Mouse (Mus musculus) forebrain, embryonic 12.5 days (tissue): ENCODE data around the gene Tab1. TPM values are rescaled to one million over a fixed set of nuclear protein-coding genes. Genes with fewer than 3 reads are reported as not detected.

ENCODE experiments used
- ATAC-seq: fragments of 200-750 bp; cut with Nextera tagmentation; 2 replicates; pipeline ENCODE4 v1.8.0; 2017; ENCODE audit warnings: moderate TSS enrichment; ENCODE audit not compliant: low FRiP score
- H3K27ac ChIP-seq: fragments of 300-500 bp; sonication (generic); 2 replicates; pipeline ENCODE4 v1.5.1; 2016; ENCODE audit warnings: mild to moderate bottlenecking
- H3K27me3 ChIP-seq: fragments of 300-500 bp; sonication (generic); 2 replicates; pipeline ENCODE4 v1.6.1; 2016; ENCODE audit warnings: mild to moderate bottlenecking
- H3K36me3 ChIP-seq: fragments of 300-500 bp; sonication (generic); replicated peaks from 2 replicates; pipeline ENCODE4 v1.6.1; 2016; ENCODE audit warnings: mild to moderate bottlenecking
- H3K4me1 ChIP-seq: fragments of 300-500 bp; sonication (generic); 2 replicates; pipeline ENCODE4 v1.6.1; 2016
- H3K4me2 ChIP-seq: fragments of 300-500 bp; sonication (generic); 2 replicates; pipeline ENCODE4 v1.6.1; 2016; ENCODE audit warnings: mild to moderate bottlenecking, moderate library complexity
- H3K4me3 ChIP-seq: fragments of 300-500 bp; sonication (generic); replicated peaks from 2 replicates; pipeline ENCODE4 v1.5.1; 2016; ENCODE audit warnings: mild to moderate bottlenecking
- H3K9ac ChIP-seq: fragments of 300-500 bp; sonication (generic); 2 replicates; pipeline ENCODE4 v1.6.1; 2016; ENCODE audit warnings: mild to moderate bottlenecking
- H3K9me3 ChIP-seq: fragments of 300-500 bp; sonication (generic); 2 replicates; pipeline ENCODE4 v1.6.1; 2016
- WGBS: fragments of 180-500 bp; shearing (Covaris S2); methylation state at CpG from one replicate; pipeline ENCODE4 v1.1.7; 2016; 5-methylcytosine and 5-hydroxymethylcytosine counted together
- polyA plus RNA-seq: library from polyadenylated mRNA; unstranded; fragments of >200 nt; fragmentation: Nextera tagmentation; extraction: Ambion mirVana; gene quantifications from 2 replicates; pipeline ENCODE4 v1.2.1, GENCODE M21; 2016

Gene Tab1
- polyA plus RNA-seq, 1 experiment from 2014 or later = 40.5 TPM

DNA sequence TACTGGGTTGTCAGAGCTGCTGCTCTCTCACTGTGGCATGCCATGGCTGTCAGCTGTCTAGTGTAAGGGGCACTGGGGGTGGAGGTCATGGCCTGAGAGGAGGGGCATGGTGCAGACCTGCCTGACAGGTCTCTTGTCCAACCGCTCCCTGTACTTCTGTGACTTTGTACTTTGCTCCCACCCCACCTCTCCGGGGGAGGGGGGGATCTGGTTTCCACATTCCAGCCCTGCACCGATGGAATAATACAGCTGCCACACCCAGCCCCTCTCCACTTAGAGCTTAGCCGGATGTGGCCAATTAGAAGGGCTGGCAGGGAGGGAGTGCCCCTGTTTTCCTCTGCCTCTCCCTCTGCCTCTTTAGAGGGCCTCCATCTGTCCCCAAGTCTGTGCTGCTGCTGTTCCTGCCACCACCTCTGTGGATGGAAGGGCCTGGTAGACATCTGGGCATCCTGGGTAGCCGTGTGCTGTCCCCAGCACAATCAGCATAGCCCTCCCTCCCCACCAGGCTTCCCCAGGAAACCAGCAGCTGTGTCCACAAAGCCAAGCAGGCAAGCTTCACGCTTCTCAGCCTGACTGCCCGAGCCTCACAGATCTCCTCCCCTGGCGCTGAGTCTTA, 26.5 kb downstream of the Tab1 start:
- H3K4me2 ChIP-seq = no peak overlapping the region
- peaks cover 6% of the 10 kb centered on the region for H3K4me1 ChIP-seq
- no peaks in the 10 kb centered on the region for H3K9me3 ChIP-seq
- peak overlapping the region; percentile 13; the same call in 1 of the 2 replicates for H3K27ac ChIP-seq
- H3K27me3 ChIP-seq = no peaks in the 10 kb centered on the region
- peaks cover 78% of the 10 kb centered on the region for H3K36me3 ChIP-seq
- WGBS = 56% methylated on average over 8 of the region's 8 CpGs
- H3K4me3 ChIP-seq = no peak overlapping the region
- ATAC-seq = no peak
- peak overlapping the region; percentile 25; the same call in 1 of the 2 replicates for H3K9ac ChIP-seq

DNA sequence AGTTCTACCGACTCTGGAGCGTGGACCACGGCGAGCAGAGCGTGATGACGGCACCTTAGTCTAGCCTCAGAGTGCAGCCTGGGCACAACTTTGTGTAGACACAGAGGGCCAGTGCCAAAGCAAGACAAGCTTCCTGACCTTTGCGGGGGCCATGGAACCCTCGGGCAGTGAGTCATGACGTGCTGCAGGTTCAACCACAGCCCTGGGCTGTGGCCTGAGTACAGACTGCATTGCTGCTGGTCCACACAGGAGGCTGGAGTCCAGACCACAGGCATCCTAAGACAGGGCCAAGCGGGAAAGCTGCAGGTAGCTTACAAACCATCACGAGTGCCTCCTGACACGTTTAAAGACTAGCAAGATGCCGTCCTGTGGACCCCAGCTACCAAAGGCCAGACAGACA, 27.3 kb downstream of the Tab1 start:
- H3K36me3 ChIP-seq = peaks cover 70% of the 10 kb centered on the region
- no peak overlapping the region for H3K9ac ChIP-seq
- no peaks in the 10 kb centered on the region for H3K9me3 ChIP-seq
- 94% methylated on average over 13 of the region's 13 CpGs for WGBS
- 0 out of 2 replicates have a peak overlapping the region, but pooled peaks have one; percentile 13 for H3K27ac ChIP-seq
- ATAC-seq = no peak
- no peak overlapping the region for H3K4me2 ChIP-seq
- peaks cover 6% of the 10 kb centered on the region for H3K4me1 ChIP-seq
- H3K27me3 ChIP-seq = no peaks in the 10 kb centered on the region
- H3K4me3 ChIP-seq = no peak overlapping the region

DNA sequence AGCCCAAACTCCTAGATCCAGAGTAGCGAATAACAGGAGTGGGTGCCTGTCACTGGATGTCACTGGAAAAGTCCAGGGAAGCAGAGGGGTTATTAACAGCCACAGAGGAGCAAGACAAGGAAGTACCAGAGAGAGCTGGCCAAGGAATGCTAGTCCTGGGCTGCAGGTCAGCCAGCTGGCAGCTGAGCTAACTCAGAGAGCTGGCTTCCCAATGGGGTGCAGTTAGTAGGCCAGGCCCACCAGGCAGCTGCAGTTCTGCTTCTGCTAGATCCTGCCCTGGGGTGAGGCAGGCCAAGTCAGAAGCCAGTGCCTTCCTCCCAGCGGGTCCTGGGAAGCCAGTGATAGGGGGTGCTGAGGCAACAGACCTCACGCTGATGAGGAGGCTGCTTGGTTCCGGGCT, 27.8 kb downstream of the Tab1 start:
- Histone ChIP-seq H3K27me3 (no peaks in the 10 kb centered on the region), H3K27ac (no peak overlapping the region), H3K36me3 (peaks cover 65% of the 10 kb centered on the region), H3K9ac (no peak overlapping the region), H3K4me3 (no peak overlapping the region), H3K4me1 (peaks cover 6% of the 10 kb centered on the region), H3K4me2 (no peak overlapping the region), H3K9me3 (no peaks in the 10 kb centered on the region)
- 89% methylated on average over 4 of the region's 4 CpGs for WGBS
- ATAC-seq = no peak

DNA sequence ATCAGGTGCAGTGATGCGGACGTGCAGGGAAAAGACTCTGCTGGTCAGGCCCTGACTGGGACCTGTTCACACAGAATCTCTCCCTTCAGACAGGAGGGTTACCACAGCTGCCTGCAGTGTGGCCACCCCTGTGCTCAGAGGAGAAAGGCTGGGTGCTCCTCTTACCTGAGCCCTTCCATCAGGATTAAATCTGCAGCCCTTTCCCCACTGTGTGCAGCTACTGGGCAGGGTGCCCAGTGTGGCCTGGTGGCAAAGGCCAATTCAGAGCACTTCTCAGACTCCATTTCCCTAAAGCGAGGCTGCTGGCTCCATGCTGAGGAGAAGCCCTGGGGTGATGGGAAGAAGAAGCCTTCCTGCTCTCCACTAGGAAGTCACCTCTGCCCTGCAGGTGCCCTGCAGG, 28.3 kb downstream of the Tab1 start:
- no peaks in the 10 kb centered on the region for H3K27me3 ChIP-seq
- no peak overlapping the region for H3K27ac ChIP-seq
- no peak overlapping the region for H3K9ac ChIP-seq
- H3K9me3 ChIP-seq = no peaks in the 10 kb centered on the region
- no peak overlapping the region for H3K4me2 ChIP-seq
- no peak for ATAC-seq
- H3K4me3 ChIP-seq = no peak overlapping the region
- H3K4me1 ChIP-seq = peaks cover 6% of the 10 kb centered on the region
- H3K36me3 ChIP-seq = peaks cover 60% of the 10 kb centered on the region
- 93% methylated on average over 3 of the region's 3 CpGs for WGBS

DNA sequence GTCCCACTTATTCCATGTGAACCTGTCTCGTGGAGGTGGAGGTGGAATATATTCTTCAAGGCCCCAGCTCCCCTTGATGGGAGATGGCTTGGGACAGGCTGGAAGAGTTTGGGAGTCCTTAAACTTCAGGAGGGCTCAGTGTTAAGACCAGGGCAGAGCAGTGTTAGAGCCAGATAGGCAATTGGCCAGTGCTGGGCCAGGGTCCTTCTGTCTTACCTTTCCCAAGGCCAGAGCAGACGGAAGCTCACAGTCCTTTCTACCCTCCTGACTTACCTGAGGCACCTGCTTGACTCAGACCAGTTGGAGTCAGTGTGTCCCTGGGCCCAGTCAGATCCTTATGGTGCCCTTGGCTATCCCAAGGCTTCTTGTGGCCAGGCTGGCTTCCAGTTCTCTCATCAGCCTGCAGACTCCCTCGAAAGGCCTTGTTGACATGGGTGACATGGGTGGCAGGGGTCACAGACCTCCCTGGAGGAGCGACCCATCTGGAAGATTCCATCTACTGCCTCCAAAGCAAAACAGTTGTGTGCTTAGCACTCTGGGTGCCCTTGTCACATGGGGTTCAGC, 29.6 kb downstream of the Tab1 start:
- Histone ChIP-seq H3K9ac (no peak overlapping the region), H3K27ac (no peak overlapping the region), H3K4me2 (no peak overlapping the region), H3K27me3 (no peaks in the 10 kb centered on the region), H3K4me3 (no peak overlapping the region), H3K4me1 (peaks cover 6% of the 10 kb centered on the region), H3K9me3 (no peaks in the 10 kb centered on the region), H3K36me3 (peaks cover 53% of the 10 kb centered on the region)
- ATAC-seq = no peak
- WGBS = 88% methylated on average over 4 of the region's 4 CpGs

DNA sequence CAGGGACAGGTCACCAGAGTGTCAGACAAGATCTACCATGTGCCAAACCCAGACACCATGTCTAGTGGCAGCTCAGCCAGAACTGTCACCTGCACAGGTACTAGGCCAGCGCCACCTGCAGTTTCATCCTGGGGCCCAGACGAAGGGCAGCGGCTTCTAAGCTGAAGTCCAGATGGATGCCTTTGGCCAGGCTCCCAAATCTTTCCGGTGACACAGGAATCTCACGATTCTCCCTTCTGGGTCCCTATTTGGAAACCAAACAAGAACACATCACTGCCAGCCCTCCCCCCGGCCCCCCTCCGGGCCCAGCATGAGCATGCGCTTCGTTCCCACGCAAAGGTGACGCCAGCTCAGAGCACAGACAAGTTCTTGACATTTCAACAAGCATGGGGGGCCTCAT, 30.3 kb downstream of the Tab1 start:
- Histone ChIP-seq H3K27ac (no peak overlapping the region), H3K4me3 (no peak overlapping the region), H3K27me3 (no peaks in the 10 kb centered on the region), H3K9me3 (no peaks in the 10 kb centered on the region), H3K4me2 (no peak overlapping the region), H3K4me1 (peaks cover 6% of the 10 kb centered on the region), H3K9ac (no peak overlapping the region), H3K36me3 (peaks cover 45% of the 10 kb centered on the region)
- ATAC-seq = no peak
- WGBS = 94% methylated on average over 11 of the region's 11 CpGs

DNA sequence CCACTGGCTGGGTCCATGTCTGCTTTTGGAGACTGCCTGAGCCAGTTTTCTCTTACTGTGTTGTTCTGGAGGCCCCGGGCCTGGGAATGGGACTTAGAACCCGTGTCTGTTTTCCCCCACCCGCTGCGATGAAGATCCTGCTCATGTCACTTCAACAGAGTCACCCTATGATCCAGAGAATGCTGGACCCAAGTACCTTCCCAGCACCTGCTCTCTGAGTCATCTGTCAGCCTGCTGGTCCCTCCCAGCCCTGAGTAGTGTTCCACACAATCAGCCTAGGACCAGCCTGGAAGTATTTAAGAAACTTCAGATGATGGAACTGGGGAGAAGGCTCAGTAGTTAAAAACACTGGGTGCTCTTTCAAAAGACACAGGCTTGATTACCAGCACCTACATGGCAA, 30.8 kb downstream of the Tab1 start:
- H3K36me3 ChIP-seq = peaks cover 41% of the 10 kb centered on the region
- no peak for ATAC-seq
- H3K4me3 ChIP-seq = no peak overlapping the region
- H3K4me2 ChIP-seq = no peak overlapping the region
- no peaks in the 10 kb centered on the region for H3K9me3 ChIP-seq
- no peaks in the 10 kb centered on the region for H3K27me3 ChIP-seq
- no peak overlapping the region for H3K27ac ChIP-seq
- H3K4me1 ChIP-seq = peaks cover 6% of the 10 kb centered on the region
- H3K9ac ChIP-seq = no peak overlapping the region
- WGBS = 94% methylated on average over 4 of the region's 4 CpGs

DNA sequence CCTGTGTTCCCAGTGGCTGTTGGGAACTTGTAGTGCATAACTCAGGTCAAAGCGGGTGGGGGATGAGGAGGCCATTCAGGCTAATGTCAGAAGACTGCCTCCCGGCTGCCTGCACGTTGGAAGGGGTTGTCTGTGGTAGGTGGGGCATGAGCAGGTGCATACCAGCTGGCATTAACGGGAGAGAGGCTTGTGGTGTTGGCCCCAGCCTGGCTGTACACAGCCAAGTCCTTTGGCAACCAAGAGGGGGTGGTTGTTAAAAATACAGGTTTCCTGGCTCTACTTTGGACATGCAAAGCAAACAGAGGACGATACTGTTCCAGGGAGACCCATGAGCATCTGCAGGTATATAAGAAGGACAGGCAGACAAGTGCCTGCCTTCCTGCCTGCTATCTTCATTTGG, 32.5 kb downstream of the Tab1 start:
- 69% methylated on average over 5 of the region's 5 CpGs for WGBS
- ATAC-seq = no peak
- no peaks in the 10 kb centered on the region for H3K9me3 ChIP-seq

DNA sequence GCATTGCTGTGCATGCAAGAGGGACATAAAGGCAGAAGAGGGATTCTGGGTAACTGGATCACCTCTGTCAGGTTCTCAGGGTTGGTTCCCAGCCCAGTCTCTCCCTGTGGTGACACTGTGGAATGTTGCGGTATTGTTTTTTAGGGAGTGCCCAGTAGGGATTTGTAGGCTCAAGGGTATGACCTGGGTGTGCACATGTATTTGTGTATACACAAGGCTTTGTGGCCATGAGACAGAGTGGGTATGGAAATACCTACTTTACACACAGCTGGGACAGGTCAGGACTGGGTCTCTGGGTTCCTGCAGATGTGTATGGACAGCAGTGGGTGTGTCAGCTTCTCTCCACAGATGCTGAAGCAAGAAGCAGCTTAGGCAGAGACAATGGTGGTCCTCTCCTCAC, 36.6 kb downstream of the Tab1 start:
- Histone ChIP-seq H3K27ac (no peak overlapping the region), H3K9ac (no peak overlapping the region)
- WGBS = 92% methylated on average over 1 of the region's 1 CpGs

More for the DNA sequence above, 32.5 kb downstream of the Tab1 start:
- Histone ChIP-seq H3K27ac (no peak overlapping the region), H3K4me3 (no peak overlapping the region), H3K4me1 (no peaks in the 10 kb centered on the region), H3K36me3 (peaks cover 24% of the 10 kb centered on the region), H3K27me3 (no peaks in the 10 kb centered on the region), H3K9ac (no peak overlapping the region), H3K4me2 (no peak overlapping the region)

DNA sequence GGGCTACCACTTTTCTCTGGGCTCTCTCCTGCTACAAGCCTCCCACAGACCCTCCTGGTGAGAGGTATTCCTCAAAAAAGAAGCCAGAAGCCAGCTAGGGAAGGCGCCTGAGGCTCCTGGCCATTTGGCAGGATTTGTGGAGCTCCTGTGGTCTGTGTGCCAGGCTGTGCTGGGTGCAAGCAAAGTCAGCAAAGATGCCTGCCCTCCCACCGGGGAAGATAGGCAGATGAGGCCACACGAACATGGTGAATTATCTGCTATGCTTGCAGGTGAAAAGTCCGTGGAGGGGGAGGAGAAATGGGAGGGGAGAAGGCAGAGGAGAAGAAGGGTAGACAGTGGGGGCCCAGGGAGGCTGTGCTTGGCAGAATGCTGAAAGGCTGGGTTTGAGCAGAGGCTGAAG, 37.4 kb downstream of the Tab1 start:
- Histone ChIP-seq H3K4me3 (no peak overlapping the region), H3K27ac (no peak overlapping the region), H3K9ac (no peak overlapping the region), H3K36me3 (no peaks in the 10 kb centered on the region), H3K4me2 (no peak overlapping the region), H3K27me3 (no peaks in the 10 kb centered on the region), H3K4me1 (peaks cover 23% of the 10 kb centered on the region), H3K9me3 (no peaks in the 10 kb centered on the region)
- ATAC-seq = no peak
- WGBS = 69% methylated on average over 4 of the region's 4 CpGs

More for the DNA sequence above, 36.6 kb downstream of the Tab1 start:
- no peaks in the 10 kb centered on the region for H3K9me3 ChIP-seq
- no peaks in the 10 kb centered on the region for H3K36me3 ChIP-seq
- H3K4me1 ChIP-seq = peaks cover 15% of the 10 kb centered on the region
- no peak overlapping the region for H3K4me3 ChIP-seq
- ATAC-seq = no peak
- H3K27me3 ChIP-seq = no peaks in the 10 kb centered on the region
- H3K4me2 ChIP-seq = no peak overlapping the region

DNA sequence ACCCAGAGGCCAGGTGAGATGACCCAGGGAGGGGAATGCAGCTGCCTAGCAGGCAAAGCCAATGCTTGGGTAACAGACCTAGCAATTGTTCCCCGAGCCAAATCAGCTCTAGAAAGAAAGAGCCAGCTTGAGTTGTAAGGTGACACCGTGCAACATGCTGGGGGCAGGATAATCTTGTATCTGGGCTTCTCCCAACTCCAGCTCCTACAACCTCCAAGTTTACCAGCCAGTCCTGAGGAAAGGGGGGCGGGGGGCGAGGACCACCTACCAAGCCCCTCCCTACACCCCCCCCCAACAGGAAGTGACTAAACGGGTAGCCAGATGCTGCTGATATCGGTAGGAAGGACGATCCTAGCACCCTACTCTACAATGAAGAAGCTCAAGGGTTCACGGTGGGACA, 38.4 kb downstream of the Tab1 start:
- Histone ChIP-seq H3K4me3 (no peak overlapping the region), H3K4me1 (peaks cover 33% of the 10 kb centered on the region), H3K27me3 (no peaks in the 10 kb centered on the region), H3K27ac (no peak overlapping the region), H3K9ac (peak overlapping the region; percentile 4; the same call in 1 of the 2 replicates), H3K36me3 (no peaks in the 10 kb centered on the region), H3K9me3 (no peaks in the 10 kb centered on the region), H3K4me2 (no peak overlapping the region)
- WGBS = 8% methylated on average over 8 of the region's 8 CpGs
- ATAC-seq = no peak

DNA sequence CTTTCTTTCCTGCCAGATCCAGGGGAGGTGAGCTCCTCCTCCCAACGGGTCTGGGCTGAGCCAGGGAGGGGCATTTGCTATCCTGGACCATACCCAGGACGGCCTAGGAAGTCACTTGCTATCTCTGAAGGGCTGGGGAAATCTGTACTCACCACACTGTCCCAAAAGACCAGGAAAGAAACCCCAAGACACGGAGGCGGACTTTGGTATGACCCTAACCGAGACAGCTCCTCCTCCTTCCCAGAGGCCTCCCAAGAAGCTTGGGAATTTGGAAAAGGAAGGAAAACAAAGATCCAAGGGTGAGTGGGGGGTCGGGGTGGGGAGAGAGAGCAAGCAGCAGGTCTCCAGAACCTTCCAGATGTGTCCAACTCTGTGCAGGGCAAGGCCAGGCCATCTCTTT, 38.9 kb downstream of the Tab1 start:
- Histone ChIP-seq H3K27ac (no peak overlapping the region), H3K4me2 (no peak overlapping the region), H3K9ac (peak overlapping the region; percentile 4; the same call in 1 of the 2 replicates), H3K4me3 (no peak overlapping the region), H3K36me3 (no peaks in the 10 kb centered on the region), H3K27me3 (no peaks in the 10 kb centered on the region), H3K4me1 (peaks cover 33% of the 10 kb centered on the region), H3K9me3 (no peaks in the 10 kb centered on the region)
- 27% methylated on average over 6 of the region's 6 CpGs for WGBS
- no peak for ATAC-seq
